Mouse (Mus musculus): ENCODE data around the gene Nedd9.

Gene Nedd9

DNA sequence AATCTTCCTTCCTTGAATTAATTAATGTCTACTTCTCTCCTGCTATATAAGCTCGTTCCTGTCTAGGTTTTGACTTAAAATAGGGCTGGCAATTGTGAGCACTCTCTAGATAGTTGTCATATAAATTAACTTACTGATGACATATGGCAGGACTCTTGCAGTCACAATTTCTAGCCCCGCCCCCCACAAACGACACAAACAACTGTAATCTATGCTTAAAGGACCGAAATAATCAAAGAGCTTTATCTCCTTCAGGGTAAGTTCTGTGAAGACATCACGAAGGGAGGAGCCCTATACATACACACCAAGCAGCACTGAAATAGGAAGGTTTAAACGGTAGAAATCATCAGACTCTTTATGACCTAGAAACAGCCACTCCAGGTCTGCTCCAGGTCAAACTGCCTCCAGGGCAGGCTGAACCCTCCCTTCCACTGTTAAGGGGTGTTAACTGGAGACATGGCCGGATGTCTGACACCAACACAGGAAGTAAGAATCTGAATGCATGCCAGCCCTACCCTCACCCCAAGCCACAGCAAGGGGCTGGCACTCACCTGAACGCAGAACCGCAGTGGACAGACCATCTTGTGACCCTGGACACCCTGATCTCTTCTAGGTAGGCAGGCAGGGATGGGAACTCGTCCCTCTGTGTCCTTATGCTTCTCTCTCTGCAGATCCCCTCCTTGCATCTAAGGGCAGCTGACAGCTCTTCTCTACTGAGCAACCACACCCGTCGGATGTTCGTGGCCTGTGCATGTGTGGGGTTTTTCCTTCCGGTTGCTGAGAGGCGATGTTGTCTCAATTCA, at the start of gene Nedd9:
Nedd9 (minus strand) TSS at position 757 of the 803 bp plus-strand sequence.
- CTCF ChIA-PET: interaction anchor here (0.6 to 1.0 kb wide), 2 partner anchors 59 to 80 kb away, joined by 3 to 5 read pairs; no protein-coding TSS in a partner anchor

DNA sequence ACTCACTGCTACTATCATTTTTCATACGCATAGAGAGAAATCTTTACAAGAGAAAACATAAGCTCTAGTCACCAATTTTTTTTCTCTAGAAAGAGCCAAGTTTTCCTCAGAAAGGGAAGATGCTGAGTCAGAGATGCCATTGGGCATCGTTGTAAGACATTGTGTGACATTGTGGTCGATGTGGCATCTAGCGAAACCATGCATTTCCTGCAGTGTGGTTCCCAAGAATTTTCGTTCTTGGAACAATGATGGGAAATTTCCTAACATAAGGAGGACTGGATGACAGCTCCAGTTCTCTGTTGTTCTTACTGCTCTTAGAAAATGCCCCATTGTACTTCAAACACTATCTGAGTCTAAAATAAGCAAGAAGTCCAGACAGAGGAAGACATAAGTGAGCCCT, 45.5 kb upstream of the Nedd9 start:
- CTCF ChIA-PET: no interaction called here

DNA sequence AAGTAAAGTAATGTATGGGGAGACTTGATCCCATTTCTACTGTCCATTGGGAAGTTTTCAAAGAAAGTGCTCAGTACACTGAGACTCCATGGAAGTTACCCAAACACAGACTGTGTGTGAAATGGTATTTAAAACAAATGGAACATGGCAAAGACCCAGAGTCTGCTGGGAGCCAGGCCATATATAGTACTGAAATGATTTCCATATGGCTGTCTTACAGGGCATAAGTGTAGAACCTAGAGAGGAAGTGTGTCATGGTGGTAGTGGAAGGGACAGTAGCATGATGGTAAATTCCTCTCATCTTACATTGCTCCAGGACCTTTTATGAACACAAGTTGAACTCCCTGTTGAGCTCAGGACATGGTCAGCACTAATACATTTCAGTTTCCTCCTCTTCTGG, 43.2 kb upstream of the Nedd9 start:
- CTCF ChIA-PET: interaction anchor here (0.7 kb wide), 1 partner anchor 9 kb away, joined by 4 read pairs; no protein-coding TSS in a partner anchor

DNA sequence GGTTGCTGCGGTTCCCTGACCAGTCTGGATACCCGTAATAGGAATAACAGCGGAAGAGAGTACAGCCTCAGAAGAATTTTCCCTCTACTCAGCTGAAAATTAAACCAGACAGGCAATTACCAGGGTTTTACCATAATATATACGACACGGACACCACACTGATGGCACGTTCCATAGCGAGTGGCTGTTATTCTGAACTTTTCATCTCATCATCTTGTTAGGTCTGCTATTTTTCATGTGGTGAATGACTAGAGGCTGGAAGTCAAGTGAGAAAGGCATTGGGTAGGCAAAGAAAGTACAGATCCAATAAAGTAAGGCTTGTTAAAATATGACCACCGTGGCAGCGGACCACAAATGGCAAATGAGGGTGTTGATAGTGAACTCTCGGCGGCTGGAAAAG, 37.0 kb upstream of the Nedd9 start:
- CTCF ChIA-PET: no interaction called here

DNA sequence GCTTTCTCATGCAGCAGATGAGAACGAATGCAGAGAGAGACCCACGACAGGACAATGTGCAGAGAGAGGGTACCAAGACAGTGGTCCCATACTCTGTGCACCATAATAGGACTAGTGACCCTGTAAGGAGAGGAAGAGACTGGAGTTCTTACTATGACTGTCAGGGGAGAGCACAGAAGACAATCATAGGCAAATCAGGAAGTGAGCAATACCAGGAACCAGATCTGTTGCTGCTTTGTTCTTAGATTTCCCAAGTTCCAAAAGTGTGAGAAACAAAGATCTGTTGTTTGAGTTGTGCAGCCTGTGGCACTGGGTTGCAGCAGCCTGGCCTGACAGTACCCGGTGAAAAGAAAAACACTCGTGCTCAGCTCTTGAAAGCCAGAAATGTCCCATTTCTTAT, 34.1 kb upstream of the Nedd9 start:
- CTCF ChIA-PET: no interaction called here

DNA sequence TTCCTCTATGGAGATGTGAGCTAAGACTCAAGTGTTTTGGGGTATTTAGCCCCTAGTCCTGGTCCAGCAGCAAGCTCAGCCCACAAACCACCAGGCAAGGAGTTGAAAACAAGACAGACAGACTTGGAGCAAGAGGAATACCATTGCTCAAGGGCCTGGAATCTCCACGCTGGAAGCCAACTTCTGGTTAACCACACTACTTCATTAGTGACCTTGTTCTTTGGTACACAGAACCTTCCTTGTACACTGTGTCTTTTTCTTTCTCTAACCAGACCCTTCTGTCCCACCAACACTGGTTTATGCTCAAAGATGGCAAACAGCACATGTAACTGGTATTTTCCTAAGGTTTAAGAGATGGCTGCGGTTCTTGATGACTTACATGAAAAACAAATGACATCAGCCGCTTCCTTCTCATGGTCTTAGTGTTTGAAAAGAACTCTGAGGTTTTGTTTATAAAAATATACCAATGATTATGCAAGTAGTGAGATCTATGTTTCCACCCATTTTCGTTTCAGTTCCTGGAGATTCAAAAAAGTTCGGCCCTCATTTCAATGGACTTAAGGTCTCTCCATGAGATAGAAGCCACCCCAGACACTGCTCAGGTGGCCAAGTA, 33.5 kb upstream of the Nedd9 start:
- CTCF ChIA-PET: interaction anchor here (1.6 kb wide), 1 partner anchor 18 kb away, joined by 4 read pairs; no protein-coding TSS in a partner anchor

DNA sequence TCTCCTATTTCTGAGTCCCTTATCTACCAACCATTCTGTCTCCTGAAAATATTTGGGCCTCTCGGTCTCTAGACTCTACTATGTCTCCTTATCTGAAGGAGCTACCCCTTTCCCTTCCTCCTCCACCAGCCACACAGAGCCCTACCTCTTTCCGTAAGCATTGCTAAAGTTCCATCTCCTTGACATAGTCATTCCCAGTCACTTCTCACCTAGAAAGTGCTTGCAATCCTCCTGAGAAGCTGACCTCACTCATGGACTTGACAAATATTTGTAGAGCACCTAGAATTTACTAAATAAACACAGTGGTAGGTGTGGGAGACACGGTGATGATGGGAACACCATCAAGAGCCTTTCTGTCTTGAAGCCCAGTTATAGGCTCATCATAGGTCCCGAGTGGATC, 32.6 kb upstream of the Nedd9 start:
- CTCF ChIA-PET: interaction anchor here (1.6 kb wide), 1 partner anchor 19 kb away, joined by 4 read pairs; no protein-coding TSS in a partner anchor

DNA sequence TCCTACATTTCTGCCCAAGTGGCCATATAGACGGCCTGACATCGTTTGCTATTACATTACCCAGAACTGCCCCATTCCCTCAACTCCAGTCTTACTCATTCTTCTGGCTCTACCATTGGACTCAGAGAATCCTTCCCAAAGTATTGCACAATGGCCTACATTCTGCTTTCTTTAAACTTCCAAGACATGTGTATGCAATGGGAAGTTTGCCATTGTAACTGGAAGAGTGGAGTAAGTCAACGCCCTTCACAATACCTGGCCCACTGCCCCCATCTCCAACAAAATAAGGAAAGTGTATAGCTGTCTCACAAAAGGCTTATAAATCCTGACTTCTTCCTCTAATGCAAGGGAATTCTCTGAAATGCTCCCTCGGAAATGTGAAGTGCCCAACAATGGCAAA, 30.0 kb upstream of the Nedd9 start:
- CTCF ChIA-PET: interaction anchor here (1.3 kb wide), 1 partner anchor 9 kb away, joined by 3 read pairs; no protein-coding TSS in a partner anchor

DNA sequence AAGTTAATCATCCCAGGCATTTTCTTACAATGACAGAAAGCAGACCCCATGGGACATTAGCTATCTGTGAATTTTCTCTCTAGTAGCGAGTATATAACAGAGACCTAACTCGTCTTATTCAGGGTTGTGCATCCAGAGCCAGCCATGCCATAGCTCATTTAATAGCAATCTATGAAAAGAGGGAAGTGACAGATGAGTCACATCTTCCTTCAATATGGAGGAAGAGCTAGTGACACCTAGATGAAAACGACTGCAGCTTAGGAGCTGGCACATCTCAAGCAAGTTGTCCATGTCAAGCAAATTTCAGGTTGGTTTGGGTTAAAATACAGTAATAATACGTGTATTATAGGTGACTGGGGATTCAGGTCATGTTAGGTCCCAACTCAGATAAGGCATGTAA, 28.6 kb upstream of the Nedd9 start:
- CTCF ChIA-PET: interaction anchor here (1.0 kb wide), 1 partner anchor 10 kb away, joined by 3 read pairs; no protein-coding TSS in a partner anchor

DNA sequence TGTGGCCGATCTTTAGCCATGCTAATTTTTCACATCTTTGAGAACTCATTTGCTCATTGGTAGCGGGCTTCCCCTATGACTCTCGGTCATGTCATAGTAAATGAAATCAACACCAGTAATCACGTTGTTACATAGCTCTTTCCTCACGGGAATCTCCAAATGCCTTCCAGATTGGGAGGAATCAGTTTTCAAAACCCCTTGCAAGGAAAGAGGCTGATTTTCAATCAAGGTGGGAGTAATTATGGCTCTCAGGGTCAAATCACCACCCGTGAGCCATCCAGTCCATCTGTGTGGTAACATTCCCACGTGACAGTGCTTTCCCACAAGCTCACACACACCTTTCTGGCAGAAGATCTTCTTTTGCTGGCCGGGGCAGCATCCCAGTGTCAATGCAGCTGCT, 27.8 kb upstream of the Nedd9 start:
- CTCF ChIA-PET: no interaction called here

DNA sequence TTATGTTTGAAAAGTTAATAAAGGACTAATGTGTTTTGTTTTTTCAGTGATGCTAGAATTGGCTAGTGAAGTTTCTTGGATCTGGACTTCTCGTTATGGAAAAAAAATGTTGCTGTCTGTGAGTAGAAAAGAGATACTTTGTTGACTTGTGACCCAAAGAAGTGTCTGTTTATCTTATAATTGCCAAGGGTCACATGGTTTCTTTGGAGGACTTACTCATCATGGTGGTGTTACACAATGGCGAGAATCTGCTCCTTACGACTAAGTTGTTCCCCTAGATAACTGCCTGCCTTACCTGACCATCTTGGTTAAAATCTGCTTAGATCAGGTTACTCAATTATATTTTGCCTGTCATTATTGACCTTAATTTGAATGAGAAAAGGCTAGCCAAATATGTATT, 26.3 kb upstream of the Nedd9 start:
- CTCF ChIA-PET: no interaction called here

DNA sequence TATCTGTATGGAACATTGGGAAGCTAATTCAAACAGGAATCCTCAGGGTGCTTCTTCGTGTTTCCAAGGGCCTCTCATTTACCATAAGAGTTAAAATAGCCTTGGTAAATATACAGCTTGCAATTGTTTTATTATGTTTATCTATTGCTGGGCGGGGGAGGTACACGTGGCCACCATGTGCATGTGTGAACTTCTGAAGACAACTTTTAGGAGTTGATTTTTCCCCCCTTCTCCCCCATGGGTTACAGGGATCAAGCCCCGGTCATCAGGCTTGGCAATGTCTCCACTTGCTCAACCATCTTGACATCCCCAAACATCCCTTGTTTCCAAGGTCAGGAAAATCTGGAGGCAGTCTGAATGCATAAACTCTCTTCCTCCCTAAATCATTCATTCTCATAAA, 25.1 kb upstream of the Nedd9 start:
- CTCF ChIA-PET: interaction anchor here (0.7 kb wide), 1 partner anchor 176 kb away, joined by 5 read pairs; no protein-coding TSS in a partner anchor

DNA sequence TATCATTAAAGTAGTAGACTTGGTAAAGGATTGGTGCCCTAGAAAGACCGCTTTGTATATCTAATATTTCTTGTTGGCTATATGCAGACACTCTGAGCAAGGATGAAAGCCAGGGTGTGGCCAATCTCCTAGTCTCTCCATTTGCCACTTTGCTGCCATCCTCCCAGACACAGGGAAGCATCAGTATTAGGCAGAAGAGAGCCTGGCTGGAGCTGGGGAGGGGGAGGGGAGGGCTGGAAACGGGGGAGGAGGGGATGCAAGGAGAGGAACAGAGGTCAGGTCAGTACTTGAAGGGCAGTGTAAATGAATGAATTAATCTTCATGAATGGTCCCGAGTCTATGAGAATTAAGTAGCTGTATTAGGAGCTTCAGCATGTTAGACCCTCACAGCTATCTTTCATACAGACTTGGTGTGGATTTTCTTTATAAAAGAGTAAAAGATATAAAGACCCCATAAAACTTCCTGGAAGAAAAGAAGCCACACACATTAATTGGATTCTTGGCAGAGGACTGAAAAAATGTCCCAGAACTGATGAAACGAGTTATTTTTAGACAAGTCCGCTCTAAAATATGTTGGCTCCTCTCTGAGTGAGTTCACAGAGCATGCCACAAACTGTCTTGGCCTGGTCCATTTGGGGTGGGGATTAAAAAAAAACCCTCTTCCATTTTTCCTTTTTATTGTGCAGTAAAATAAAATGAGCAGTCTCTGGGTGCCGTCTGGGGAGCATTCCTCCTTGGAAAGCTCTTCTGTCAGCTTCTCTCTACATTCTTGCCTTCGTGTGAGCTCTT, 23.7 kb upstream of the Nedd9 start:
- CTCF ChIA-PET: no interaction called here

DNA sequence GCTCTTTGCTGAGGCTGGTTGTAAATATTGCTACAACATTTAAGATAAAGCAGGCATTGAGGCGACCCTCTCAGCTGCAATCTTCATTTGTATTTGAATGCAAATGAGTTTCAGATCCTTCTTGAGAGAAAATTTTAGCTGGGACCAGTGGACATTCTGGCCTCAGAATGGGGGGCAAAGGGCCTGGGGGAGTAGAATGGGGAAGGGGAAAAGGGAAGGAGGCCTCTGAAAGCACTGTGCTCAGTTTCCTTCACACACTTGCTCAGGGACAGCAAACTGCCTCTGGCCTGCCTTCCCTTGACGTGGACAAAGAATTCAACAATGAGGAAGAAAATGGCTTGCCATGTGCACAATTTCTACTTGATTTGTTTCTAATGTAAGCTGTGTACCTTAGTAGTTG, 18.4 kb upstream of the Nedd9 start:
- CTCF ChIA-PET: interaction anchor here (1.0 kb wide), 1 partner anchor 10 kb away, joined by 3 read pairs; no protein-coding TSS in a partner anchor

DNA sequence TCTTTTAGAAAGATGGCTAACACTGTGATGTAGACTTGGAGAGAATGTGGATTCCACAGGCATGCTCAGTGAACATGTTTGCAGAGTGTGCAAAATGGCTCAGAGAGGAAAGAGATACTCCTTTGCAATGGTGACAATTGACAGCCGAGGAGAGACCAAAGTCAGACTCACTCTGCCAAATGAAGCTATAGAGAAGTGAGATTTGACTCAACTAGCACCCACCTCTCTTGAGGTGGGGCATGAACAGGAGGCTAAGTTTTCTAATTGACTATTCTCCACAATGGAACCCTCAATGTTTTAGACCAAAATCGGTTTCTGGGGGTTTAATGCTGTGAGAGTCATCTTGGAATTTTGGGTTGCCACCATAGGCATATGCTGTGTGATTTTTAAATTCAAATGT, 17.8 kb upstream of the Nedd9 start:
- CTCF ChIA-PET: no interaction called here

DNA sequence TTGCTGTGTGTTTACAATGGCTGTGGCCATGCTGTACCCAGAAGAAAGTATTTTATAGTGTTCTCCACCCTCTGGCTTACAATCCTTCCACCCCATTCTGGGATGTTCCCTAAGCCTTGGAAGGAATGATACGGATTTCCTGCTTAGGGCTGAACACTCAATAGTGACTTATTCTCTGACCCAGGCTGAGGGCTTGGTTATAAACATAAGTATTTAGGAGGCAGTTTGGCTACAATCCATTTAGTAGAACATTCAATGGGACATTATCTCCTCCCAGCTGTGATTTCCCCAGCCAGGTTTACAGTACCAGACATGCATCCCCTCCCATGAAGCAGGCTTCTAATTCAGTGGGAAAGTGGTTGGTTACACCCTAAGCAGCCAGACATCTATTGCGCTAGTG, 17.3 kb upstream of the Nedd9 start:
- CTCF ChIA-PET: no interaction called here

DNA sequence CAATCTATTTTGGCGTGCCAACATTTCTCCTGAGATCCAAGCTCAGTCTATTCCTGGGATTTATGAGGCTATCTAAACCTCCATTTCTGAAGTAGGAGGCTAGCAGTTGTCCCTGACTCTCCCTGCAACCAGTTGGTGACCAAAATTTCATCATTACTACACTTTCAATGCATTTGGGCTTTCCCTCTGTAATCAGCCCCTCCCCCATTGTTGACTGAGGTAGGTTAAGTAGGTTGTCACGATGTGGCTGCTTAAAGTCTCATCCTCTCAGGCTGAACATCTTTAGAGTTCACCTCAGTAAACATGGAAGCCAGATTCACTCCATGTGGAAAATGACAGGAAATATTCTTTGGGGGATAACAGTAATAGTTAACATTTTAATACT, 15.7 kb upstream of the Nedd9 start:
- CTCF ChIA-PET: no interaction called here

DNA sequence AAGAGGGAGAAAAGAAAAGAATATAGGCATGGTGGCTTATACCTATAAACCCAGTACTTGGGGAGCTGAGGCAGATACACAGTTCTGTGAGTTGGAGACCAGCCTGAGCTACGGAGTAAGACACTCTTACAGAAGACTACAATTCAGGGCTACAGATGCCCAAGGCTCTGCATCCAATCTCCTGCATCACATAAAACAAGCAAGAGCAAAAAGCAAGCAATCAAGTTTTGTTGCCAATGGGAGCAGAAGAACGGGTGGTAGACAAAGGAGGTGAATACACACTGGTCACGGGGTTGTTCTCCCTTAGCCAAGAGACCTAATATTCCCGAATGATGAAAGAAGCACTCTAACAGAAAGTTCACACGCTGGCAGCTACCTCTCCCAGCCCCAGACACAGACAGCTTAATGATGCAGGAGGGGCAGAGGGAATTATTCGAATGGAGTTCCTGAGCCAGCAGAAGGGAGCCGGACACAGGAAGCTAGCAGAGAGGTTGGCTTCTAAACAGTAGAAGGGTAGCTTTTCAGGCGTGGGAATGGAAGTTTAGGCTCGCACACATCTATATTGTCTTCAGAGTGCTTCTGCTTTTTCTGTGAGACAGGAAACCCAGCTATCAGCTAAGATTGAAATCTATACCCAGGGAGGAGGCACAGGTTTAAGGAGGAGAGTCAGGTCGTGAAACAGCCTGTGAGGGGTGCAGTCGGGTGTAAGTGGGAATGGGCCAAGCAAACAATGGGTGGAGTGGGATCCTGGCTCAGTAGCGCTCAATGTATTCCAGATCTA, 15.2 kb upstream of the Nedd9 start:
- CTCF ChIA-PET: interaction anchor here (0.6 kb wide), 1 partner anchor 91 kb away, joined by 7 read pairs; no protein-coding TSS in a partner anchor

DNA sequence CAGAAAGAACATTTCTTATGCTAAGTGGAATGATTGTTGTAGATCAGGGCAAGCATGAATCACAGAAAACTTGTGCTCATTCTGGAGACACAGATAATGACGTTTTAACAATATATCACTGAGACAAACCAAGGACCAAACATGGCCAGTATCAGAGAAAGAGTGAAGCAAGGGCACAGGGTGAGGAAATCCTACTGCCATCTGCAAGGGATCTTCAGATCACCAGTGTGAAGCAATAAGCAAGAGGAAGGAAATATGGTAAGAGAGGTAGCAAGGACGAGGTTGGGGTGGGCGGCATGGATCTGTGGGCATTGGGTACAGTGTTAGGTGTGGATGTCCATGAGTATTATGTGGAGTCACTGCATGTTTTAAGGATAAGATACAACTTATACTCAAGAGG, 13.6 kb upstream of the Nedd9 start:
- CTCF ChIA-PET: no interaction called here

DNA sequence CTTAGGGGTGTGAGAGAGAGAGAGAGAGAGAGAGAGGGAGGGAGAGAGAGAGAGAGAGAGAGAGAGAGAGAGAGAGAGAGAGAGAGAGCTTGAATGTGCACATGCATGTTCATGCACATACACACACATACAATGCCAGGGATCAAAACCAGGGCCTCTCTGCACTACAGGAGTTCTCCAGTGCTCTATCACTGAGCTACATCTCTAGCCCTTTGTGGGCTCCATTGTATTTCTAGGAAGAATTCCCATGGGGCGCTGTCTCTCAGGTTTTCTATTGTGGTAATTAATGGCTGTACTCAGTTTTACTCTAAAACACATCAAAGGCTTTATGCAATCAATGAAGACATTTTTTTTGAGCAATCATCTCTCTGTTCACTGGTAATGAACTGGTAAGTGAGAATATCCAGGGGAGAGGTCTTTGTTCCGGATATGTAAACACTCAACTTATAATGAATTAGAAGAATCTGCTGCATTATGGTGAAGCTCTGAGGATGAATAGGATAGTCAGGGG, 11.5 kb upstream of the Nedd9 start:
- CTCF ChIA-PET: no interaction called here

DNA sequence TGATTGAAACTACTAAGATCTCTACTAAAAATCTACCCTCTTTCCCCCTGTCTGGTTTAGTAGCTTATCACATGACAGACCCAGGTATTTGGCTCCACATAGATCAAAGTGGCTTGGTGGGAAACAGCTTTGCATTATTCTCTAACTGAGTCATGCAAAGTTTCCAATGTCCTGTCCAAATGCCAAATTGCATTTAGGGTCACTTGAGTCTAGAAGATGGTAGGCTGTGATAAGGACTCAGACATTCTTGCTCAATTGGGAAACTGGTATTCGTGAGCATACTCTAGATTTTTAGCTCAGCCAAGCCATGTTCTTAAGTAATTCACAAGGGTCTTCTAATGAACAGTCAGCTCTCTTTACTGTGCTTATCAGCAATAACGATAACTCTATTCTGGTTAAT, 7.5 kb upstream of the Nedd9 start:
- CTCF ChIA-PET: interaction anchor here (0.6 kb wide), 1 partner anchor 72 kb away, joined by 3 read pairs; no protein-coding TSS in a partner anchor
